Mouse (Mus musculus): ENCODE measurements around the gene Desi1. TPM values are rescaled to one million over a fixed set of nuclear protein-coding genes. Genes with fewer than 3 reads are reported as not detected.

Gene Desi1
- polyA plus RNA-seq, 1 experiment from 2014 or later: 42.2 TPM

DNA sequence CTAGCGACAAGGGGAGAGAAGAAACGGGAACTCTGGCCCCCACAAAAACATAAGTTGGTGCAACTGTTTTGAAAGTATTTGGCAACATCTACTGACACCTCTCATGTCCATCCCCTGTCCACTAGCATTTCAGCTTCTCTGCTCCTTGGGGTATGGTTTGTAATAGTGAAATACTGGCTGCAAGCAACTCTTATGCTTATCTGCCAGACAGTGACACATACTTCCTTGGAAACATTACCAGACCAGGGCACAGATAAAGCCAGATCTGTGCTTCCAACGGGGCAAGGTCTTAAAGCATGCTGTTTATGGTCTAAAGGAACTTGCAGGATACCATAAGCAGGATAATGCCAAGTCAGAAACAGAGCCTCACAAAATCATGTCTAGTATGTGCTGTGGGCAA, 74.8 kb downstream of the Desi1 start:
- H3K27me3 ChIP-seq: no peaks in the 10 kb centered on the region
- no peak for ATAC-seq (ENCODE audit: low FRiP score)
- H3K4me1 ChIP-seq (replicated peaks): peaks cover 13% of the 10 kb centered on the region
- no peaks in the 10 kb centered on the region for H3K9me3 ChIP-seq
- no peak overlapping the region for H3K9ac ChIP-seq
- peaks cover 26% of the 10 kb centered on the region for H3K36me3 ChIP-seq
- no peak overlapping the region for H3K4me3 ChIP-seq
- WGBS: 94% methylated on average over 3 of the region's 3 CpGs
- no peak overlapping the region for H3K27ac ChIP-seq
- H3K4me2 ChIP-seq: no peak overlapping the region

DNA sequence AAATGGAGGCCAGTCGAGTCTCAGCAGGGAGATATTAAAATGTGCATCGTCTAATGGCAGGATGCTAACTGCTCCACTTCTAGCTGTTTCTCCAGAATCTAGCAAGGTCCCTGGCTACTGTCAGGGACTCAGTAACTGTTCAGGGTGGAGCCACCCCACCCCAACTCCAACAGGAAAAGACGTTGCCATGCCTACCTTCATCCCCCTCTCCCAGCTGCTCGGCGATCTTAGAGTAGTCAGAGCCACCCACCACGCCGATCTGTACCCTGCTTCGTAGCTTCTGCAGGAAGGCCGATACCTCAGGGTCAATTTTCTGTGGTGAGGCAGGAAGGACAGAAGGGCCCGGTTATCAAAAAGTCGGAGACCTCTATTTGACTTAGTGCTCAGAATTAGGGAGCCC, 76.1 kb downstream of the Desi1 start:
- H3K27ac ChIP-seq: no peak overlapping the region
- H3K27me3 ChIP-seq: no peaks in the 10 kb centered on the region
- H3K4me3 ChIP-seq: no peak overlapping the region
- H3K9ac ChIP-seq: no peak overlapping the region
- no peak overlapping the region for H3K4me2 ChIP-seq
- H3K4me1 ChIP-seq (replicated peaks): peaks cover 13% of the 10 kb centered on the region
- WGBS: 91% methylated on average over 11 of the region's 11 CpGs
- no peaks in the 10 kb centered on the region for H3K9me3 ChIP-seq
- peaks cover 34% of the 10 kb centered on the region for H3K36me3 ChIP-seq
- ATAC-seq (ENCODE audit: low FRiP score): no peak

DNA sequence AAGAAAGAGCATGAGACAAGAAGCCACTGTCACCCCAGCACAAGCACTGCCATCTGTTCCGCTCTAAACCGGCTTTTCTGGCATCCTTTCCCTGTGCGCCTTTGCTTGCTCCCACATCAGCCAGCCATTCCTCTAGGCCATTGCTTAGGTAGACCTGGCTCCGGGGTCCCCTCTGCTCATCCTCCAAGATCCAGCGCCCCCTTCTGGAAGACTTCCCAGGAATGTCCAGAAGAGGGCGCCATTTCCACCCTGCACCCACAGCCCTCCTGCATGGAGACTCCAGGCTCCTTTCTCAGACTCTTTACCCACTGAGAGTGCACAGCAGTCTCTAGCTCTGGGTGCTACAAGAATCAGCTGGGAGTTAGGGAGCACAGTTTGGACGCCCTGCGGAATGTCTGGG, 77.2 kb downstream of the Desi1 start:
- no peak overlapping the region for H3K4me2 ChIP-seq
- WGBS: 59% methylated on average over 8 of the region's 8 CpGs
- no peak overlapping the region for H3K27ac ChIP-seq
- no peak for ATAC-seq (ENCODE audit: low FRiP score)
- peaks cover 45% of the 10 kb centered on the region for H3K36me3 ChIP-seq
- no peak overlapping the region for H3K9ac ChIP-seq
- H3K4me3 ChIP-seq: no peak overlapping the region
- no peaks in the 10 kb centered on the region for H3K9me3 ChIP-seq
- peaks cover 13% of the 10 kb centered on the region for H3K4me1 ChIP-seq (replicated peaks)
- no peaks in the 10 kb centered on the region for H3K27me3 ChIP-seq

GRCm38 (mm10) chr15:81955414-81955813, 78.2 kb downstream of the Desi1 start:
- Histone ChIP-seq H3K4me1 (replicated peaks) (peaks cover 13% of the 10 kb centered on the region), H3K27me3 (no peaks in the 10 kb centered on the region), H3K4me2 (no peak overlapping the region), H3K9me3 (no peaks in the 10 kb centered on the region), H3K36me3 (peaks cover 55% of the 10 kb centered on the region), H3K9ac (no peak overlapping the region), H3K27ac (no peak overlapping the region), H3K4me3 (no peak overlapping the region)
- no peak for ATAC-seq (ENCODE audit: low FRiP score)
- WGBS: 93% methylated on average over 15 of the region's 15 CpGs

GRCm38 (mm10) chr15:81954716-81955115, 78.9 kb downstream of the Desi1 start:
- Histone ChIP-seq H3K4me2 (no peak overlapping the region), H3K9ac (no peak overlapping the region), H3K27me3 (no peaks in the 10 kb centered on the region), H3K4me3 (no peak overlapping the region), H3K27ac (no peak overlapping the region), H3K36me3 (peaks cover 62% of the 10 kb centered on the region), H3K4me1 (replicated peaks) (peaks cover 12% of the 10 kb centered on the region), H3K9me3 (no peaks in the 10 kb centered on the region)
- no peak for ATAC-seq (ENCODE audit: low FRiP score)
- WGBS: 93% methylated on average over 6 of the region's 6 CpGs

DNA sequence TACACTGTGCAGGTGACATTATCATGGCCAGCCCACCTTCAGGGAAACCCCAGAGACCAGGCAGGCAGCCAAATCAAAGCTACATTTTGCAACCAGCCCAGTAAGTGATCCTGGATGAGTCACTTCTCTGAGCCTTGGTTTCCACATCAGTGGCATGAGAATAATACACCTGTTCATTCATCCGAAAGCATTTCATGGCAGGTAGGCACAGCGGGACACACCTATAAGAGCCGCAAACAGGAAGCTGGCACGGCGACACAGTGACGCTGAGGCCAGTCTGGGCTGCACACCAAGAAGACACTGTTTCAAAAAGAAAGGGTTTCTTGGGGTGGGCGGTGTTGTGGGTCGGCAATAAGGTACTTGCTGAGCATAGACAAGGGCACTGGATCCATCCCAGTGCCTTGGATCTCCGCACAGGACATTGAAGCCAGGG, 79.5 kb downstream of the Desi1 start:
- Histone ChIP-seq H3K27ac (no peak overlapping the region), H3K4me2 (no peak overlapping the region), H3K9me3 (no peaks in the 10 kb centered on the region), H3K4me3 (no peak overlapping the region), H3K27me3 (no peaks in the 10 kb centered on the region), H3K9ac (no peak overlapping the region), H3K4me1 (replicated peaks) (peaks cover 8% of the 10 kb centered on the region; the same call in 1 of the 2 replicates), H3K36me3 (peaks cover 68% of the 10 kb centered on the region)
- no peak for ATAC-seq (ENCODE audit: low FRiP score)
- 97% methylated on average over 9 of the region's 9 CpGs for WGBS

GRCm38 (mm10) chr15:81952310-81952709, 81.4 kb downstream of the Desi1 start:
- Histone ChIP-seq H3K4me1 (replicated peaks) (no peaks in the 10 kb centered on the region), H3K4me3 (no peak overlapping the region), H3K27me3 (no peaks in the 10 kb centered on the region), H3K36me3 (peaks cover 84% of the 10 kb centered on the region), H3K9me3 (no peaks in the 10 kb centered on the region), H3K9ac (no peak overlapping the region), H3K4me2 (no peak overlapping the region), H3K27ac (no peak overlapping the region)
- no peak for ATAC-seq (ENCODE audit: low FRiP score)
- WGBS: 88% methylated on average over 4 of the region's 4 CpGs

- no peak overlapping the region for H3K4me2 ChIP-seq
- no peaks in the 10 kb centered on the region for H3K4me1 ChIP-seq (replicated peaks)
- ATAC-seq (ENCODE audit: low FRiP score): no peak
- H3K9ac ChIP-seq: no peak overlapping the region
- WGBS: 88% methylated on average over 9 of the region's 9 CpGs
- no peak overlapping the region for H3K27ac ChIP-seq
- peaks cover 85% of the 10 kb centered on the region for H3K36me3 ChIP-seq
- H3K9me3 ChIP-seq: no peaks in the 10 kb centered on the region
- H3K4me3 ChIP-seq: no peak overlapping the region
- H3K27me3 ChIP-seq: no peaks in the 10 kb centered on the region
Measured at GRCm38 (mm10) chr15:81951159-81951558, 82.5 kb downstream of the Desi1 start.

- ATAC-seq (ENCODE audit: low FRiP score): no peak
- Histone ChIP-seq H3K27me3 (no peaks in the 10 kb centered on the region), H3K4me3 (no peak overlapping the region), H3K9ac (no peak overlapping the region), H3K36me3 (peaks cover 85% of the 10 kb centered on the region), H3K4me1 (replicated peaks) (no peaks in the 10 kb centered on the region), H3K9me3 (no peaks in the 10 kb centered on the region), H3K4me2 (no peak overlapping the region), H3K27ac (no peak overlapping the region)
- WGBS: 90% methylated on average over 5 of the region's 5 CpGs
Measured at GRCm38 (mm10) chr15:81950716-81951115, 82.9 kb downstream of the Desi1 start.

DNA sequence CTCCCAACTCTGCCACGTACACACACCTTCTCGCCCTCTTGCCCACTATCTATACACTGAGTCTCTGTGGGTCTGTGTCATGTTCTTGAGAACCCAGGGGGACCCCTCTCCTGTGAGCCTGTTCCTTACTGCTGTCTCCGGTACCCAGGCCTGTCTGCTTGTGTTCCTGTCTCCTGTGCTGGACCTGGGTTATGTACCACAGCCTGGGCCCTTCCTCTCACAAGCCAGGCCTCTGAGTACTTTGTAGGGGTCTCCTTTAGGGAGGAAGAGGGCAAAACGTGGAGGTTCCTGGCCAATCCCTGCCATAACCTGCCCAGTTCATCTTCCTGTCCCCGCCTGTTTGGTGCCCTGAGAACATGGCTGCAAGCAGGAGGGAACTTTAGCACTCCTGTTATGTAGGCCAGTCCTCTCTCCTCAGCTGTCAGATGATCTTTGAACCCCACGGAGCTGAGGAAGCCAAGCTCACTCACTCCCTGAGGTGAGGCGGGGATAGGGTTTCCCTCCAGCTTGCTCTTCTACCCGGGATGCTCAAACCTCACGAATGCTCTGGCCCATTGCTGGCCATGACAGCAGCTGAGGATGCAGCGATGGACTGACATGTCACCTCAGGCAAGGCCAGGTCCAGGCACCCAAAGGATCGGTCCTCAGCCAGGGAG, 84.1 kb downstream of the Desi1 start:
- H3K4me2 ChIP-seq: no peak overlapping the region
- no peak overlapping the region for H3K27ac ChIP-seq
- 0 out of 2 replicates have a peak, but pooled peaks cover 4% of the 10 kb centered on the region for H3K4me1 ChIP-seq (replicated peaks)
- 79% methylated on average over 11 of the region's 11 CpGs for WGBS
- H3K9me3 ChIP-seq: no peaks in the 10 kb centered on the region
- H3K9ac ChIP-seq: no peak overlapping the region
- H3K4me3 ChIP-seq: no peak overlapping the region
- peaks cover 75% of the 10 kb centered on the region for H3K36me3 ChIP-seq
- no peaks in the 10 kb centered on the region for H3K27me3 ChIP-seq
- ATAC-seq (ENCODE audit: low FRiP score): no peak

DNA sequence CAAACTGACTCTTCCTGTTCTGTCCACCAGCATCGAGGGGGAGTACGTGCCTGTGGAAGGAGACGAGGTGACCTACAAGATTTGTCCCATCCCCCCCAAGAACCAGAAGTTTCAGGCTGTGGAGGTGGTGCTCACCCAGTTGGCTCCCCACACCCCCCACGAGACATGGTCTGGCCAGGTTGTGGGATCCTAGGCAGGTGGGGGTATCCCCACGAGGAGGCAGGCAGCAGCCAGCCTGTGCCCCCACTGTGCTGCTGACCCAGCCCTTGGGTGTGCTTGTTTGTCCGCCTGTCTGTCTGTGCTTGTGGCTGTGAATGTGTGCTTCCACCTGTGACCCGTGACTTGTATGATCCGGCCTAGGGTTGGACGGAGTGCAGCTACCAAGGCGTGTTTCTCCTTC, 84.6 kb downstream of the Desi1 start:
- no peak for ATAC-seq (ENCODE audit: low FRiP score)
- H3K4me2 ChIP-seq: no peak overlapping the region
- peaks cover 70% of the 10 kb centered on the region for H3K36me3 ChIP-seq
- H3K27ac ChIP-seq: no peak overlapping the region
- H3K9ac ChIP-seq: no peak overlapping the region
- H3K4me1 ChIP-seq (replicated peaks): 0 out of 2 replicates have a peak, but pooled peaks cover 4% of the 10 kb centered on the region
- H3K9me3 ChIP-seq: no peaks in the 10 kb centered on the region
- H3K4me3 ChIP-seq: no peak overlapping the region
- no peaks in the 10 kb centered on the region for H3K27me3 ChIP-seq
- WGBS: 92% methylated on average over 10 of the region's 10 CpGs

DNA sequence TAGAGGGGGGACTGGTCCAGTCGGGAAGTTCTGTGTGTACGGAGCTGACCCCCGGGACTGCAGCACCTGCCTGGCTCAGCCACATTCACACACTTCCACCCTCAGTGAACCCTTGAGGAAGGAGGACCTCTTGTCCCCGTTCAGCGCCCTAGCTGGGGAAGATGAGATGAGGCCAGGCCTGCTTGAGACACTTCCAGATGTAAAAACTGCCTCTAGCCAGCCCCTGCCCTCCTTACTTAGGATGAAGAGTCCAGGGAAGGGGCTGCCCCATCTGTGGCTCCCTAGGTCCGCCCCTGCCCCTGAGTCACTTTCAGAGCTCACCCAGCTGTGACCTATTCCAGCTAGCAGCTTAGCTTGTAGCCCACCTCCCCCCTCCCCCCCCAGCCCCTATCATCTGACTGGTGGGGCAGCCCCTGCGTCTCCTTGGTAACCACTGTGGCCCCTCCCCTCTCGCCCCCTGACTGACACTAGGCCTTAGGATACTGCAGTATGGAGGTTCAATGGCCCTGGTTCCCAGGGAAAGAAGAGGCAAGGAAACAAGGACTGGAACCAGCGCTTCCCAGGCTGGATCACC, 90.4 kb downstream of the Desi1 start:
- no peak overlapping the region for H3K4me3 ChIP-seq
- H3K27ac ChIP-seq: peak overlapping the region; percentile 58; the same call in 1 of the 2 replicates
- H3K4me2 ChIP-seq: no peak overlapping the region
- WGBS: 9% methylated on average over 8 of the region's 9 CpGs
- H3K36me3 ChIP-seq: peaks cover 27% of the 10 kb centered on the region
- peak overlapping the region; percentile 53 for H3K9ac ChIP-seq
- no peaks in the 10 kb centered on the region for H3K9me3 ChIP-seq
- H3K4me1 ChIP-seq (replicated peaks): peaks cover 29% of the 10 kb centered on the region
- 0 out of 2 replicates have a peak, but pooled peaks have one; percentile 15 for ATAC-seq (ENCODE audit: low FRiP score)
- no peaks in the 10 kb centered on the region for H3K27me3 ChIP-seq

Data from hindbrain, embryonic 13.5 days (tissue).